Mouse (Mus musculus) ES-Bruce4 (cell line): ENCODE measurements around the gene Trim65.

Experiments used
- CTCF ChIP-seq: IDR thresholded peaks from one replicate; pipeline ENCODE4 v1.8.1; 2011; ENCODE audit warnings: low read depth, low read length
- POLR2A ChIP-seq: IDR thresholded peaks from one replicate; pipeline ENCODE4 v1.8.1; 2011; ENCODE audit warnings: low read length; ENCODE audit not compliant: insufficient read depth

DNA sequence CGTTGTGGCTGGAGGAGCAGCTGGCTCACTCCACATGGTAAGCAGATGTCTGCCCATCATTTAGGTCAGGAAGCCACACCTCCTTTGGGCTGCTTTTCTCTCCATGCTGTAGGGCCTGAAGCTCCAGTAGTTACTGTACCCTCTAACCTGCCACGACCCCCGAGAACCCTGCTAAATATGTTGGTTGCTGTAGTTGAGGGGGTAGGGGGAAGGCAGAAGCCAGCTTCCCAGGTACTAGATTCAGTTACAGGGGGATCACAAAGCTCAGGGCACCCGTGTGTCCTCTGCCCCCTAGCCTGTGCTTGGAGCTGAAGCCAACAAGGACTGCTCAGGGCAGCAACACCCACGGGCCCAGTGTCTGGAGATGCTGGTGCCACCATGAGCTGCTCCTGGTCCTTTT, 2.6 kb upstream of the Trim65 start:
- TF ChIP-seq CTCF: no peak
- TF ChIP-seq POLR2A: no peak
